ENCODE assay signal across 27 mouse cellular contexts in genomic region chr5:110437632-110438261, GRCm38 (mm10). TPM values are rescaled to one million over a fixed set of nuclear protein-coding genes. Genes with fewer than 3 reads are reported as not detected.
DNase-seq lines count a peak whose midpoint lies in the region; ATAC-seq and TF ChIP-seq lines count a peak whose summit lies in the region.
"Had no signal": no experiment of that assay in that cellular context is flagged by ENCODE, and none has a peak within 500 bp of the region (broad histone marks: within the 10 kb centered on the region; RNA-seq: fewer than 3 reads in every experiment).

No protein-coding gene starts in this region.

- no peak overlapping the region for H3K4me2 ChIP-seq in liver, postnatal 0 days (ENCODE audit: low read depth, low read length)
- H3K4me2 ChIP-seq: embryonic facial prominence, embryonic 13.5 days; embryonic facial prominence, embryonic 15.5 days; forebrain, embryonic 13.5 days; forebrain, embryonic 15.5 days had no signal

- H3K4me3 ChIP-seq in liver, adult 2 months (ENCODE audit: insufficient read depth, low read depth, low read length), result no peak overlapping the region
- no peak overlapping the region for H3K4me3 ChIP-seq in liver, postnatal 0 days (ENCODE audit: low read depth, low read length)
- peak overlapping the region; percentile 83 for H3K4me3 ChIP-seq in E14TG2a.4 (replicated peaks; ENCODE audit: low read length)
- no peak overlapping the region for H3K4me3 ChIP-seq in cerebellum, adult 2 months (replicated peaks; ENCODE audit: insufficient read depth, low read depth, low read length)
- H3K4me3 ChIP-seq: embryonic facial prominence, embryonic 13.5 days; embryonic facial prominence, embryonic 15.5 days; erythroblast, embryonic 14.5 days; forebrain, embryonic 13.5 days; forebrain, embryonic 15.5 days had no signal

- H3K4me1 ChIP-seq in liver, adult 2 months (ENCODE audit: control insufficient read depth, insufficient read depth, low read length), result peaks cover 29% of the 10 kb centered on the region
- H3K4me1 ChIP-seq in liver, postnatal 0 days (ENCODE audit: insufficient read depth), result peaks cover 15% of the 10 kb centered on the region
- H3K4me1 ChIP-seq in E14TG2a.4 (replicated peaks; ENCODE audit: low read depth, low read length), result peaks cover 93% of the 10 kb centered on the region
- peaks cover 40% of the 10 kb centered on the region for H3K4me1 ChIP-seq in cerebellum, adult 2 months (ENCODE audit: control insufficient read depth, insufficient read depth, low read length)

- peaks cover 60% of the 10 kb centered on the region for H3K79me2 ChIP-seq in liver, adult 2 months (ENCODE audit: control insufficient read depth, insufficient read depth, low read length)

- TF ChIP-seq EP300 in liver, postnatal 0 days (IDR thresholded peaks at IDR 0.05; ENCODE audit: low read depth), result no peak

- no peak for TF ChIP-seq POLR2A in liver, adult 2 months (IDR thresholded peaks at IDR 0.05; ENCODE audit: extremely low read depth, insufficient read depth, low read length)
- no peak for TF ChIP-seq POLR2A in cerebellum, adult 2 months (IDR thresholded peaks at IDR 0.05; ENCODE audit: borderline replicate concordance, insufficient read depth, low read length)

- no peaks in the 10 kb centered on the region for H3K9me3 ChIP-seq in liver, postnatal 0 days (ENCODE audit: low read length)
- no peaks in the 10 kb centered on the region for H3K9me3 ChIP-seq in E14TG2a.4 (ENCODE audit: low read length)
- H3K9me3 ChIP-seq: embryonic facial prominence, embryonic 13.5 days; embryonic facial prominence, embryonic 15.5 days; forebrain, embryonic 13.5 days; forebrain, embryonic 15.5 days; G1E had no signal

- no peak for ATAC-seq in liver, postnatal 0 days
- ATAC-seq: activated CD4-positive, CD25-positive, alpha-beta regulatory T cell, adult 4 months; CD4-positive, CD25-positive, alpha-beta regulatory T cell, adult 4 months; forebrain, embryonic 13.5 days; forebrain, embryonic 15.5 days; forebrain, postnatal 0 days; Patski had no signal

- 43% methylated on average over 6 of the region's 6 CpGs for WGBS in liver, adult 2 months
- WGBS in liver, postnatal 0 days (ENCODE audit: insufficient replicate concordance), result 72% methylated on average over 6 of the region's 6 CpGs
- WGBS in cerebellum, adult 2 months, result 70% methylated on average over 6 of the region's 6 CpGs

- H3K27me3 ChIP-seq in liver, adult 2 months (ENCODE audit: control insufficient read depth, insufficient read depth, low read length), result no peaks in the 10 kb centered on the region
- no peaks in the 10 kb centered on the region for H3K27me3 ChIP-seq in liver, postnatal 0 days (ENCODE audit: insufficient read depth, low read length)
- no peaks in the 10 kb centered on the region for H3K27me3 ChIP-seq in E14TG2a.4 (ENCODE audit: insufficient read depth, low read length)
- H3K27me3 ChIP-seq in cerebellum, adult 2 months (ENCODE audit: control insufficient read depth, insufficient read depth, low read length), result no peaks in the 10 kb centered on the region
- H3K27me3 ChIP-seq: CH12.LX; embryonic facial prominence, embryonic 13.5 days; embryonic facial prominence, embryonic 15.5 days; forebrain, embryonic 13.5 days; forebrain, embryonic 15.5 days; Patski had no signal

- peak; percentile 54 for DNase-seq in liver, adult 2 months (ENCODE audit: extremely low read depth, low read depth, low spot score)
- DNase-seq in liver, postnatal 0 days, result no peak
- DNase-seq in ES-CJ7 (ENCODE audit: low read depth, low spot score) (peak; percentile 91), R1 (ENCODE audit: low read depth, low spot score) (peak; percentile 89)
- no peak for DNase-seq in kidney, postnatal 14 days
- DNase-seq in lung, postnatal 36 days, result no peak
- no peak for DNase-seq in cerebellum, adult 2 months
- DNase-seq: adrenal gland, adult 8-10 months; adrenal gland, postnatal 36 days; B cell, adult 2 months; cerebellum, adult 11-12 months; cerebellum, adult 8-10 months; cerebellum, adult 9-11 months; cerebellum, postnatal 36 days; embryo, embryonic 11 days; forebrain, postnatal 0 days had no signal

- H3K36me3 ChIP-seq in liver, adult 2 months (ENCODE audit: control insufficient read depth, insufficient read depth, low read length), result no peaks in the 10 kb centered on the region
- H3K36me3 ChIP-seq in liver, postnatal 0 days (replicated peaks; ENCODE audit: insufficient read depth, low read length), result 0 out of 2 replicates have a peak, but pooled peaks cover 3% of the 10 kb centered on the region
- peaks cover 80% of the 10 kb centered on the region for H3K36me3 ChIP-seq in E14TG2a.4 (ENCODE audit: insufficient read depth, low read length)
- H3K36me3 ChIP-seq: forebrain, embryonic 15.5 days had no signal

- no peak for TF ChIP-seq CTCF in liver, adult 2 months (IDR thresholded peaks at IDR 0.05; ENCODE audit: low read depth, low read length)
- TF ChIP-seq CTCF in liver, postnatal 0 days (IDR thresholded peaks at IDR 0.05; ENCODE audit: low read depth), result no peak
- 0 out of 2 replicates have a peak, but pooled peaks have one; percentile 3 for TF ChIP-seq CTCF in E14TG2a.4 (conservative IDR thresholded peaks at IDR 0.05; ENCODE audit: low read length)
- TF ChIP-seq CTCF in cerebellum, adult 2 months (IDR thresholded peaks at IDR 0.05; ENCODE audit: borderline replicate concordance, insufficient read depth, low read depth, low read length), result no peak

- no peak overlapping the region for H3K9ac ChIP-seq in liver, adult 2 months (ENCODE audit: low read depth, low read length)
- H3K9ac ChIP-seq in liver, postnatal 0 days (replicated peaks), result no peak overlapping the region
- H3K9ac ChIP-seq: embryonic facial prominence, embryonic 13.5 days; embryonic facial prominence, embryonic 15.5 days; forebrain, embryonic 13.5 days; forebrain, embryonic 15.5 days; forebrain, postnatal 0 days had no signal

- no peak overlapping the region for H3K27ac ChIP-seq in liver, adult 2 months (replicated peaks; ENCODE audit: insufficient read depth, low read depth, low read length)
- H3K27ac ChIP-seq in liver, postnatal 0 days (ENCODE audit: low read depth), result no peak overlapping the region
- H3K27ac ChIP-seq in cerebellum, adult 2 months (ENCODE audit: insufficient read depth, low read length), result no peak overlapping the region
- H3K27ac ChIP-seq: embryonic facial prominence, embryonic 13.5 days; embryonic facial prominence, embryonic 15.5 days; forebrain, embryonic 13.5 days; forebrain, embryonic 15.5 days had no signal

RNA-seq across cellular contexts. Expression of gene Fbrsl1, which starts 10.6 kb away (rescaled TPM):
- total RNA-seq in liver, adult 2 months (2014; rRNA removed), result 4.9 and 7.2 TPM in 2 replicates
- polyA plus RNA-seq in liver, adult 2 months (2012; rRNA removed), result 27.5 and 29.8 TPM in 2 replicates
- 3.5 and 3.9 TPM in 2 replicates for polyA plus RNA-seq in liver, postnatal 0 days (2015; fragmentation: Nextera tagmentation; extraction: Ambion mirVana)
- polyA plus RNA-seq in cerebellum, adult 2 months (2012; rRNA removed), result 65.4 and 72.7 TPM in 2 replicates

Comparison
In these comparisons a context has a peak if more than half of its experiments do, and no peak if none do; other contexts are left out.
1. DNase-seq: peak in liver, adult 2 months (single experiment), ES-CJ7 (single experiment) and R1 (single experiment); none in liver, postnatal 0 days (single experiment), kidney, postnatal 14 days (single experiment), lung, postnatal 36 days (single experiment) and cerebellum, adult 2 months (0 of 2).